Mouse (Mus musculus): ENCODE results near the gene Bcl11a.

GRCm38 (mm10) chr11:24095656-24096353, 17.9 kb downstream of the Bcl11a start:
- no peak for TF ChIP-seq HCFC1 (IDR thresholded peaks at IDR 0.05; ENCODE audit: borderline replicate concordance, insufficient read depth, low read length)
- TF ChIP-seq ZNF384 (IDR thresholded peaks at IDR 0.05; ENCODE audit: low read depth, low read length): no peak

Data from ES-E14 (cell line).